Mouse (Mus musculus): ENCODE results near the gene Slc22a21. TPM values are rescaled to one million over a fixed set of nuclear protein-coding genes. Genes with fewer than 3 reads are reported as not detected.
A peak's percentile ranks its signal among the peaks of the same experiment; 100 is the strongest.

Gene Slc22a21
- 4.5 and 4.7 TPM in 2 replicates for polyA plus RNA-seq (2015; fragmentation: Nextera tagmentation; extraction: Ambion mirVana)

DNA sequence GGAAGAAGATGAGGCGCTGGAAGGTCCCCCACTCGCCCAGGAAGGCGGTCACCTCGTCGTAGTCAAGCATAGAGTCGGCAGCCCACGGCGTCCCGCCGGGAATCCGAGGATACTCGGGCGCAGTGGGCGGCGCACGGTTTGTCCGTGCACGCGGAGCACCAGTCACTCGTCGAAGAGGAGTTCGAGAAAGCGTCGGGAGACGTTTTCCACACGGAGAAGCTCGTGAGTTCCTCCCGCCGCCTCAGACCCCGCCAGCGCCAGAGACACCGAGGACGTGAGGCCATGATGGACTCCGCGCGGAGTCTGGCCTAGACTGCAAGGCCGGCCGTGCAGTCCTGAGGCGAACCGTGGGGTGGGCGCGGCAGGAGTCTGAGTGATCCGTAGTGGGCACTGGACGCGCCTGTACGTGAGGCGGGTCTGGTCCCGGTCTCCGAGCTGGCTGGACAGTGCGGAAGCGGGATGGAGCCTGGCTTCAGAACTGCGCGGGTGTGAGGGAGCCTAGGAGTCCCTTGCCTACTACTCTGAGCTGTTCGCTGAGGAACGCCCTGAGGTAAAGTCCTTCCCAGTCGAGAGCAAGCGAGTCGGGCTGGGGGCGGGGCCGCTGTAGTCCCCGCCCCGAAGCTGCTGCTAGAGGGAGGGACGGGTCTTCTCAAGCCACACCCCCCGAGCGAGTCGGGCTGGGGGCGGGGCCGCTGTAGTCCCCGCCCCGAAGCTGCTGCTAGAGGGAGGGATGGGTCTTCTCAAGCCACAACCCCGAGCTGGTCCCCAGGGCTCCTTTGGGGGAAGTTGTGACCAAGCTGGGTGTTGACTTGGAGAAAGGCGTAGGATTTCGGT, at the start of gene Slc22a21:
TSS of gene Slc22a21 (minus strand) at position 545 of the 834 bp plus-strand sequence.
- H3K4me1 ChIP-seq, result peaks cover 15% of the 10 kb centered on the region; the same call in 1 of the 2 replicates
- peak; percentile 93 for ATAC-seq (ENCODE audit: low FRiP score)
- WGBS, result 1% methylated on average over 71 of the region's 73 CpGs

GRCm38 (mm10) chr11:54028997-54029396, 48.9 kb upstream of the Slc22a21 start:
- Histone ChIP-seq H3K27me3 (replicated peaks) (peaks cover 13% of the 10 kb centered on the region), H3K9me3 (replicated peaks) (no peaks in the 10 kb centered on the region), H3K27ac (replicated peaks) (no peak overlapping the region), H3K4me3 (replicated peaks) (peak overlapping the region; percentile 58), H3K4me2 (peak overlapping the region; percentile 97), H3K4me1 (peaks cover 27% of the 10 kb centered on the region), H3K36me3 (no peaks in the 10 kb centered on the region), H3K9ac (replicated peaks) (no peak overlapping the region)
- WGBS, result 71% methylated on average over 4 of the region's 4 CpGs
- no peak for ATAC-seq (ENCODE audit: low FRiP score)

More for the DNA sequence above, at the start of gene Slc22a21:
- Histone ChIP-seq H3K9me3 (replicated peaks) (no peaks in the 10 kb centered on the region), H3K4me2 (peak within 1 kb of the TSS; percentile 93), H3K27me3 (replicated peaks) (peaks cover 11% of the 10 kb centered on the region; the same call in 1 of the 2 replicates), H3K9ac (replicated peaks) (peak within 1 kb of the TSS; percentile 59), H3K36me3 (no peaks in the 10 kb centered on the region), H3K27ac (replicated peaks) (no peak within 1 kb of the TSS), H3K4me3 (replicated peaks) (peak within 1 kb of the TSS; percentile 59)

GRCm38 (mm10) chr11:54028044-54028951, 48.2 kb upstream of the Slc22a21 start, which contains the start of gene Slc22a4:
Gene Slc22a4 (minus strand): TSS chr11:54028090.
- WGBS, result 2% methylated on average over 60 of the region's 61 CpGs
- H3K4me1 ChIP-seq, result peaks cover 27% of the 10 kb centered on the region
- H3K9ac ChIP-seq (replicated peaks), result peak within 1 kb of the TSS; percentile 62
- H3K4me3 ChIP-seq (replicated peaks), result peak within 1 kb of the TSS; percentile 58
- peaks cover 13% of the 10 kb centered on the region for H3K27me3 ChIP-seq (replicated peaks)
- H3K27ac ChIP-seq (replicated peaks), result peak within 1 kb of the TSS; percentile 67
- peak within 1 kb of the TSS; percentile 97 for H3K4me2 ChIP-seq
- H3K9me3 ChIP-seq (replicated peaks), result no peaks in the 10 kb centered on the region
- peak; percentile 84 for ATAC-seq (ENCODE audit: low FRiP score)
- H3K36me3 ChIP-seq, result no peaks in the 10 kb centered on the region

- 17% methylated on average over 31 of the region's 31 CpGs for whole genome bisulfite sequencing
- peak overlapping the region; percentile 58 for H3K4me3 ChIP-seq (replicated peaks)
- peak overlapping the region; percentile 97 for H3K4me2 ChIP-seq
- no peaks in the 10 kb centered on the region for H3K36me3 ChIP-seq
- H3K27me3 ChIP-seq (replicated peaks), result peaks cover 13% of the 10 kb centered on the region
- peak overlapping the region; percentile 67 for H3K27ac ChIP-seq (replicated peaks)
- no peaks in the 10 kb centered on the region for H3K9me3 ChIP-seq (replicated peaks)
- peak; percentile 62 for ATAC-seq (ENCODE audit: low FRiP score)
- H3K9ac ChIP-seq (replicated peaks), result peak overlapping the region; percentile 62
- H3K4me1 ChIP-seq, result peaks cover 27% of the 10 kb centered on the region
Measured at GRCm38 (mm10) chr11:54027131-54028043, 47.3 kb upstream of the Slc22a21 start.

GRCm38 (mm10) chr11:54026491-54027041, 46.4 kb upstream of the Slc22a21 start:
- H3K9me3 ChIP-seq (replicated peaks), result no peaks in the 10 kb centered on the region
- H3K27ac ChIP-seq (replicated peaks), result no peak overlapping the region
- H3K9ac ChIP-seq (replicated peaks), result no peak overlapping the region
- H3K4me1 ChIP-seq, result peaks cover 27% of the 10 kb centered on the region
- 75% methylated on average over 1 of the region's 1 CpGs for WGBS
- no peaks in the 10 kb centered on the region for H3K36me3 ChIP-seq
- H3K27me3 ChIP-seq (replicated peaks), result peaks cover 13% of the 10 kb centered on the region
- peak overlapping the region; percentile 97 for H3K4me2 ChIP-seq
- no peak for ATAC-seq (ENCODE audit: low FRiP score)
- H3K4me3 ChIP-seq (replicated peaks), result no peak overlapping the region

GRCm38 (mm10) chr11:54021396-54022093, 41.4 kb upstream of the Slc22a21 start:
- WGBS, result 90% methylated on average over 5 of the region's 5 CpGs
- no peak overlapping the region for H3K27ac ChIP-seq (replicated peaks)
- H3K4me1 ChIP-seq, result 0 out of 2 replicates have a peak, but pooled peaks cover 4% of the 10 kb centered on the region
- H3K4me2 ChIP-seq, result no peak overlapping the region
- no peaks in the 10 kb centered on the region for H3K36me3 ChIP-seq
- 0 out of 2 replicates have a peak, but pooled peaks cover 7% of the 10 kb centered on the region for H3K27me3 ChIP-seq (replicated peaks)
- no peaks in the 10 kb centered on the region for H3K9me3 ChIP-seq (replicated peaks)
- H3K4me3 ChIP-seq (replicated peaks), result no peak overlapping the region
- ATAC-seq (ENCODE audit: low FRiP score), result no peak
- no peak overlapping the region for H3K9ac ChIP-seq (replicated peaks)

DNA sequence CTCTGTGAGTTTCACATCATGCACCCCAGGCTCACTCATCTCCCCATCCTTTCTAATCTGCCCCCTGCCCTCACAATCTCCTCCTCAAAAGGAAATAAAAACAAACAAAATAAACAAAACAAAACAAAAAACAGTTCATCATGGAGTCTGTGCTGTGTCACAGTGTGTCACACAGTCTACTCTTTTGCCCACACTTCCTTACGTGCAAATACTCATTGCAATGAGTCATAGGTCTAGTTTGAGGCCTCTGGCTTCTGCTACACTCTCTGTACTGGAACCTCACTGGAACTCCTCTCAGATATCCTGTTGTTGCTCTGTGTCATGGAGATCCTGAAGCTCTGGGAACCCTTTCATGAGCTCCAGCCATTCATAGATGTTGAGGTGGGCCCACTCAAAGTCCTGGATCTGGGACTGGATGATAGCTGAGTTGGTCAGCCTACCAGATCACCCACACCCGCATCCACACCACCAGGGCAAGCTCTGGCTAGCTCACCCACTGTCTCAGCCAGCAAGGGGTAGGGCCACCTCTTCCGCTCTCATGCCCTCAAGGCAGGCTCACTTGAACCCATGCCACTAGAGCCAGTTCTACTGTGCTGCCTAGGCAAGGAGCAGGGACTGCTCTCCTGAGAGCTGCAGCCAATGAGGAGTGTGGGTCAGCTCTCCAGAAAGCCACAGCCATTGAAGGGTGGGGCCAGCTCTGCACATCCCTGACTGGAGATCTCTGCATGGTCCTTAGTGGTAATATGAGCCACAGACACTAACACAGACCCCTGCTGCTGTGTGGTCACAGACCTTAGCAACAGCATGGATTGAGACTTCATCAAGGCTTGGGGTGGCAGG, 39.0 kb upstream of the Slc22a21 start:
- no peak for ATAC-seq (ENCODE audit: low FRiP score)
- Histone ChIP-seq H3K36me3 (no peaks in the 10 kb centered on the region), H3K9me3 (replicated peaks) (no peaks in the 10 kb centered on the region), H3K27ac (replicated peaks) (no peak overlapping the region), H3K4me3 (replicated peaks) (no peak overlapping the region), H3K4me1 (no peaks in the 10 kb centered on the region), H3K4me2 (no peak overlapping the region), H3K9ac (replicated peaks) (no peak overlapping the region), H3K27me3 (replicated peaks) (no peaks in the 10 kb centered on the region)
- 82% methylated on average over 3 of the region's 3 CpGs for WGBS

GRCm38 (mm10) chr11:54017596-54017995, 37.5 kb upstream of the Slc22a21 start:
- Histone ChIP-seq H3K9ac (replicated peaks) (no peak overlapping the region), H3K4me3 (replicated peaks) (no peak overlapping the region), H3K27ac (replicated peaks) (no peak overlapping the region), H3K9me3 (replicated peaks) (no peaks in the 10 kb centered on the region), H3K36me3 (no peaks in the 10 kb centered on the region), H3K4me2 (no peak overlapping the region), H3K4me1 (no peaks in the 10 kb centered on the region), H3K27me3 (replicated peaks) (no peaks in the 10 kb centered on the region)
- ATAC-seq (ENCODE audit: low FRiP score), result no peak
- 79% methylated on average over 4 of the region's 4 CpGs for WGBS

GRCm38 (mm10) chr11:54016051-54016450, 35.9 kb upstream of the Slc22a21 start:
- Histone ChIP-seq H3K4me1 (no peaks in the 10 kb centered on the region), H3K27ac (replicated peaks) (no peak overlapping the region), H3K27me3 (replicated peaks) (no peaks in the 10 kb centered on the region), H3K9me3 (replicated peaks) (no peaks in the 10 kb centered on the region), H3K9ac (replicated peaks) (no peak overlapping the region), H3K4me3 (replicated peaks) (no peak overlapping the region), H3K36me3 (no peaks in the 10 kb centered on the region), H3K4me2 (no peak overlapping the region)
- WGBS, result 48% methylated on average over 8 of the region's 8 CpGs
- ATAC-seq (ENCODE audit: low FRiP score), result no peak
